Mouse (Mus musculus) forebrain, embryonic 16.5 days (tissue): ENCODE results near the gene Olfr1416. TPM values are rescaled to one million over a fixed set of nuclear protein-coding genes. Genes with fewer than 3 reads are reported as not detected.
A peak's percentile ranks its signal among the peaks of the same experiment; 100 is the strongest.

Source experiments
- ATAC-seq: fragments of 200-750 bp; cut with Nextera tagmentation; 2 replicates; pipeline ENCODE4 v1.8.0; 2017; ENCODE audit warnings: mild to moderate bottlenecking, moderate library complexity
- H3K27ac ChIP-seq: fragments of 300-500 bp; sonication (generic); 2 replicates; pipeline ENCODE4 v1.5.1; 2014; ENCODE audit warnings: low read length, control low read depth
- H3K27me3 ChIP-seq: fragments of 300-500 bp; sonication (generic); replicated peaks from 2 replicates; pipeline ENCODE4 v1.6.1; 2014; ENCODE audit warnings: low read length; ENCODE audit not compliant: control insufficient read depth, insufficient read depth
- H3K36me3 ChIP-seq: fragments of 300-500 bp; sonication (generic); 2 replicates; pipeline ENCODE4 v1.6.1; 2014; ENCODE audit not compliant: control insufficient read depth, insufficient read depth
- H3K4me1 ChIP-seq: fragments of 300-500 bp; sonication (generic); replicated peaks from 2 replicates; pipeline ENCODE4 v1.6.1; 2014; ENCODE audit warnings: low read length; ENCODE audit not compliant: control insufficient read depth, insufficient read depth
- H3K4me2 ChIP-seq: fragments of 300-500 bp; sonication (generic); 2 replicates; pipeline ENCODE4 v1.6.1; 2014; ENCODE audit warnings: mild to moderate bottlenecking, low read length, control low read depth
- H3K4me3 ChIP-seq: fragments of 300-500 bp; sonication (generic); replicated peaks from 2 replicates; pipeline ENCODE4 v1.5.1; 2014; ENCODE audit warnings: mild to moderate bottlenecking, low read length, control low read depth
- H3K9ac ChIP-seq: fragments of 300-500 bp; sonication (generic); replicated peaks from 2 replicates; pipeline ENCODE4 v1.6.1; 2014; ENCODE audit warnings: low read depth, low read length, control low read depth
- H3K9me3 ChIP-seq: fragments of 300-500 bp; sonication (generic); 2 replicates; pipeline ENCODE4 v1.6.1; 2016; ENCODE audit warnings: low read length; ENCODE audit not compliant: control insufficient read depth
- WGBS: fragments of 180-500 bp; shearing (Covaris S2); extraction: QIAGEN DNeasy Blood & Tissue Kit; methylation state at CpG from one replicate; pipeline ENCODE4 v1.1.7; 2014; 5-methylcytosine and 5-hydroxymethylcytosine counted together
- polyA plus RNA-seq: library from polyadenylated mRNA; unstranded; fragments of >200 nt; fragmentation: Nextera tagmentation; extraction: Ambion mirVana; gene quantifications from 2 replicates; pipeline ENCODE4 v1.2.1, GENCODE M21; 2015

The Olfr1416 gene
- polyA plus RNA-seq, 1 experiment from 2014 or later: not detected

DNA sequence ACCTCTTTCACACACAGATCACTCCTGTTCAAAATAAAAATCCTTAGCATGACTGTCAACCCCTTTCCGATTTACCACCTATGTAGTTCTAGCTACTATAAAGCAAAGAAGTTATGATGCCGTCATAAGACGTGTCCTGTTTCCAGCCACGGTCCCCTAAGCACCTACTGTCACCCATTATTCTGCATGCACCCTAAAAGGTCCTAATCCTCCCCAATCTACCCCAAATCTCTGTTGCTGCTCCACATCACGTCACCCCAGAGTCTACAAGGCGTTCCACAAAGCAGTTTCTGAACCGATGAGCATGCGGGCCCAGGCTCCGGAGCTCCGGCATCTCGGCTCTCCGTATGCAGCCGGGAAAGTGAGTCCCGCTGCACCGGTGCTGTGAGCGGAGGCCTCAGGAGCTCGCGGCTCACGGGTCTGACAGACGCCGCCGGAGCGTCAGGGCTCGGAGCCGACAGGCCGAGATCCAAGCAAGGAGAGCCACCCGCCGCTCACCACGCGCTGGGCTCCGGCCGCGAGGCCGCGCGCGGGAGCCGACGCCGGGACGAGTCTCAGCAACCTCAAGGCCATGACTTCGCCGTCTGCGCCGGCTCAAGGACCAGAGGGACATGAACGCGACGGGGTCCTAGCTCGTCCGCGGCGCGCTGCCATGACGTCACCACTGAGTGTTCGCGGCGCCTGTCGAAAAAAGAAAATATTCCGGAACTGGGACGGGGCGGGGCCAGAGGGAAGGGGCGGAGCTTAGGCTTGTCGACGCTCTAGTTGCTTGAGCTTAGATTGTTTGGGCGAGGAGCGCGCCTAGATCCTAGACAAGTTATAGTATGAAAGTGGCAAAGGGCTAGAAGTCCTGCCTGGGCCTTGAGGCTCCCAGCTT is 11.5 kb downstream of the Olfr1416 start, which contains the start of gene Ndufa10:
Gene Ndufa10, minus strand, starts transcription at position 696 of the 877 bp plus-strand sequence.
- Histone ChIP-seq H3K4me2 (peak within 1 kb of the TSS; percentile 94), H3K4me1 (peaks cover 16% of the 10 kb centered on the region), H3K27ac (peak within 1 kb of the TSS; percentile 68), H3K9me3 (no peaks in the 10 kb centered on the region), H3K27me3 (no peaks in the 10 kb centered on the region), H3K4me3 (peak within 1 kb of the TSS; percentile 100), H3K36me3 (peaks cover 7% of the 10 kb centered on the region; the same call in 1 of the 2 replicates), H3K9ac (peak within 1 kb of the TSS; percentile 87)
- under 1% methylated on average over 67 of the region's 67 CpGs for WGBS
- peak; percentile 92 for ATAC-seq

DNA sequence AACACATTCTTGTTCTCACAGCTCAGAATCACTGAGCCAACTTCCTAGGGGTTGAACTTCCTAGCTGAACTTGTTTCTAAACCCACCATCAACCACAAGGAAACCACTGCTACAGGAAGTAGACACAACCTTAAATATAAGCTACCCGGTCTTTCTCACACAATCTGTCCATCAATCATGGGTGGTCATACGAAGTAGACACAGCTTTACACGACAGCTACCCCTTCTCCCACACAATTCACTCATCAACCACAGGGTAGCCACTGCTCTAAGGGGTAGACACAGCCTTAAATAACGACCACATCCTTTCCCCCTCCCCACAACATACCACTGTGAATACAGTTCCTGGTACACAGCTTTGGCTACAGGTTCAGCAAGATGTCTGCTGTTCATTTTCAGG is 16.0 kb downstream of the Olfr1416 start:
- H3K36me3 ChIP-seq: peaks cover 18% of the 10 kb centered on the region
- no peak for ATAC-seq
- H3K4me1 ChIP-seq: peaks cover 11% of the 10 kb centered on the region
- no peak overlapping the region for H3K9ac ChIP-seq
- no peaks in the 10 kb centered on the region for H3K27me3 ChIP-seq
- no peaks in the 10 kb centered on the region for H3K9me3 ChIP-seq
- H3K4me2 ChIP-seq: no peak overlapping the region
- H3K4me3 ChIP-seq: no peak overlapping the region
- WGBS: 93% methylated on average over 4 of the region's 4 CpGs
- no peak overlapping the region for H3K27ac ChIP-seq

DNA sequence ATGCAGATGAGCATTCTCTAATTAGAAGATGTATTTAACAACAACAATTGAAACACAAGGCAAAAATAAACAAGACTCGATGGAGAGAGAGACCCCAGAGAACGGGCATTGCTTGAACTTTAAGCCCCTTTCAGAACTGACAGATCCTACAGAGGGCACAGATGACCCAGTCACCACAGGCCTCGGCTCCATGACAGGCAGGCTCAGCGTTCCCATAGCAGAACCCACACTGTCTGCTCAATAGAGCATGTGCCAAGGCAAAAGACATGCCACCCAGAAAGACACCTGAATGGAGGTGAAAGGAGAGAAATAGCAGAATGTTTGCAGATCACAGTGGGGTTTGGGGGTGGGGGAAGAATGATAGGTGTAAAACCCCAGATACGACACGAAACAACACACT is 26.5 kb downstream of the Olfr1416 start:
- H3K36me3 ChIP-seq: peaks cover 44% of the 10 kb centered on the region
- H3K4me2 ChIP-seq: no peak overlapping the region
- H3K9ac ChIP-seq: no peak overlapping the region
- no peak overlapping the region for H3K27ac ChIP-seq
- ATAC-seq: no peak
- no peaks in the 10 kb centered on the region for H3K4me1 ChIP-seq
- H3K9me3 ChIP-seq: peaks cover 2% of the 10 kb centered on the region
- no peak overlapping the region for H3K4me3 ChIP-seq
- WGBS: 88% methylated on average over 6 of the region's 6 CpGs
- H3K27me3 ChIP-seq: no peaks in the 10 kb centered on the region

DNA sequence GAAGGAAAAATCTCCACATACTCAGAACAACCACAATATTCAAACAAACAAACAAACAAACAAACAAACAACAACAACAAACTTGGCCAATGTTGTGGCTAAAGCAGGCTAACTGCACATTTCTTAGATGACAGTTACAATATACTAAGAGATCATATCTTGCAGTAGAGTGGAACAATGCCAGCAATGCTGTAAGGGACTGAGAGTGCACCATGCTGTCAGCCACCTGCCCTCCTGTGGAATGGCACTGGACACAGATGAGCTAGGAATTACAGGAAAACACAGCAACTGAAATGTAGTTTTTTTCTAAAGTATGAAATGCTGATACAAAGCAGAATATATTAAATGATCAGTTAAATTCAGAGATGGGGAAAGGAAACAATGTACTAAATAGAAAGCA is 27.2 kb downstream of the Olfr1416 start:
- no peak for ATAC-seq
- Histone ChIP-seq H3K4me1 (no peaks in the 10 kb centered on the region), H3K27me3 (no peaks in the 10 kb centered on the region), H3K4me3 (no peak overlapping the region), H3K27ac (no peak overlapping the region), H3K4me2 (no peak overlapping the region), H3K9ac (no peak overlapping the region), H3K36me3 (peaks cover 43% of the 10 kb centered on the region), H3K9me3 (peaks cover 2% of the 10 kb centered on the region)

DNA sequence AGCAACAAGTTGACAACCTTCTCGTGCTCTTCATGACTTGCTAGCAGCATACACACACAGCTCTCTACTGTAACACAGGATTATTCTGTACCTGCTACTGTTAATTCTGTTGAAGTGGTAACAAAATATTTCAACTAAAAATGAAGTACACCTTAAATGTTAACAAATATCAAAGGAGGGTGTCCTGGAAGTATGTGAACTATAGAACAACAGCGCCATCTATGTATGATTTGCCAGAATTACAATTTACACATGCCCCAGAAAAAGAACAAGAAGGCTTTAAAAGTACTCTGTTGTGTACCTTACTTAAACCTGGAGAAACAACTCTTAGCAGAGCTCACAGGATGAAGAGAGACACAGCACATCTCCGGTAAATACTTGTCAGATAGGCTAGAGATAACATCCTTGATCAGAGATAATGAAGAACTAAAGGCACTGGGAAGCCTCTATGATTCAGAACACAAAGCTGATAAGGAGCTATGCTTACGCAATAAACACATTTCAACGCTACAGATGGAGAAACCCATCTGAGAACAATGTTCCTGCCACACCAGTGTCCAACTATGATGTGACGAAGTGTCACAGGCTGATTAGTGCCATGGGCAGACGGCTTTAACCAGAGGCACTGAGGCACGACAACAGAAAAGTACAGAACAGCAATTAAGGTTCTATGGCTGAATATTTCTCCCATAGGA is 31.0 kb downstream of the Olfr1416 start:
- no peaks in the 10 kb centered on the region for H3K4me1 ChIP-seq
- no peak overlapping the region for H3K4me3 ChIP-seq
- ATAC-seq: peak; percentile 20; the same call in 1 of the 2 replicates
- H3K9me3 ChIP-seq: peaks cover 2% of the 10 kb centered on the region
- peaks cover 45% of the 10 kb centered on the region for H3K36me3 ChIP-seq
- no peaks in the 10 kb centered on the region for H3K27me3 ChIP-seq
- 77% methylated on average over 8 of the region's 8 CpGs for WGBS
- H3K27ac ChIP-seq: no peak overlapping the region
- H3K4me2 ChIP-seq: no peak overlapping the region
- H3K9ac ChIP-seq: no peak overlapping the region

DNA sequence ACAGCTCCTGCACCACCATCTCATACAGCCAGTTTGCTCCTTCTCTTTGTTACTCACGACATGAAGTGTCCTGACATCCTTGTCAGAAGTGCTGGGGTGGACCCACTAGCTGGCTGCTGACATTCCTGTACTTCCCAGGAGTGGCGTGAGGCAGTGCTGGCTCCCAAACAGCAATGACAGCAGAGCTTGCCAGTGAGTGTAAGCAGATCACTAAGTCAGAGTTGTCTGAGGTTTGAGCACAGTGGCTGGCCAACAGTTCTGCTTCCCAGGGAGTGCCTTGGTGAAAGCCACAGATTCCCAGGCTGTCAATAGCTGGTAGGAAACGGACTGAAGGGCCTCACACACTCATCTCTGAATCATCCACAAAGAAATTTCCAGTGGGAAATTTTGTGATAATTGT is 36.6 kb downstream of the Olfr1416 start:
- no peak for ATAC-seq
- H3K27me3 ChIP-seq: no peaks in the 10 kb centered on the region
- 81% methylated on average over 3 of the region's 3 CpGs for WGBS
- H3K4me2 ChIP-seq: no peak overlapping the region
- H3K4me1 ChIP-seq: no peaks in the 10 kb centered on the region
- H3K9ac ChIP-seq: no peak overlapping the region
- no peak overlapping the region for H3K27ac ChIP-seq
- H3K36me3 ChIP-seq: peaks cover 34% of the 10 kb centered on the region
- H3K4me3 ChIP-seq: no peak overlapping the region
- H3K9me3 ChIP-seq: no peaks in the 10 kb centered on the region

DNA sequence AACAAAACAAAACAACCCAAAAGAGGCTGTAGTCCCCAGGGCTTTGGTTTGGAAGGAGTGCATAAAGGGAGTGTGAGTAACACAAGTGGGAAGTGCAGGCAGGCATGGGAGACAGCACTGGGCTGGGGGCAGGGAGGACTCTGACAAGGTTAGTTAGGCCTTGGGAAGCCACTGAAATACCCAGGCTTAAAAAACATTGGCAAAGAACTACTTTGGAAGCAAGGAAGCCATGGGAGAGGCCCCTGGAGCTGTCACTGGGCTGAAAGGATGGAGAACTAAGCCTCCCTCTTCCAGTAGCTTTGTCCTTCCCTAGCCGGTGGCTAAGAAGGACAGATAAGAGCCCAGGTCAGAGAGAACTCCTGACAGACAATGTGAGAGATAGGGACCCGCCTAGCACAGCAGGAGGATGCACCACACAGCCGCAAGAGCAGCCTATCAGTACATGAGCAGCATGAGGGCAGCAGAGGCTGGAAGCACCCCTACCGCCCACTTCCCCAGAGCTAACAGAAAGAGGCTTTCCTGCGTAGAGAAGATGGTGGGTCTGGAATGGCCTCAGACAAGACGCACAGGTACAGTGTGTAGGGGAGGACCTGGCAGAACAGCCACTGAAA is 43.4 kb downstream of the Olfr1416 start:
- Histone ChIP-seq H3K4me1 (peaks cover 21% of the 10 kb centered on the region), H3K4me3 (no peak overlapping the region), H3K9me3 (no peaks in the 10 kb centered on the region), H3K27ac (no peak overlapping the region), H3K9ac (no peak overlapping the region), H3K4me2 (no peak overlapping the region), H3K27me3 (no peaks in the 10 kb centered on the region), H3K36me3 (peaks cover 7% of the 10 kb centered on the region)
- WGBS: 81% methylated on average over 6 of the region's 6 CpGs
- ATAC-seq: no peak

GRCm38 (mm10) chr1:92440066-92440750 is 44.7 kb downstream of the Olfr1416 start:
- H3K9ac ChIP-seq: no peak overlapping the region
- 91% methylated on average over 9 of the region's 9 CpGs for WGBS
- H3K4me1 ChIP-seq: peaks cover 23% of the 10 kb centered on the region
- H3K27me3 ChIP-seq: no peaks in the 10 kb centered on the region
- no peak overlapping the region for H3K4me3 ChIP-seq
- no peaks in the 10 kb centered on the region for H3K9me3 ChIP-seq
- no peak overlapping the region for H3K27ac ChIP-seq
- H3K36me3 ChIP-seq: peaks cover 3% of the 10 kb centered on the region
- H3K4me2 ChIP-seq: no peak overlapping the region
- no peak for ATAC-seq
